ENCODE assay signal across 13 mouse cellular contexts in genomic region chr1:176024501-176024900, GRCm38 (mm10). TPM values are rescaled to one million over a fixed set of nuclear protein-coding genes. Genes with fewer than 3 reads are reported as not detected.
"Had no signal": no experiment of that assay in that cellular context is flagged by ENCODE, and none has a peak within 500 bp of the region (broad histone marks: within the 10 kb centered on the region; RNA-seq: fewer than 3 reads in every experiment).

No protein-coding gene starts in this region.

- H3K4me1 ChIP-seq: limb, embryonic 15.5 days; liver, embryonic 12.5 days; lung, embryonic 15.5 days; stomach, embryonic 15.5 days had no signal

- H3K4me2 ChIP-seq: limb, embryonic 15.5 days; liver, embryonic 12.5 days; lung, embryonic 15.5 days; neural tube, embryonic 13.5 days; stomach, embryonic 15.5 days had no signal

- H3K4me3 ChIP-seq: limb, embryonic 15.5 days; liver, embryonic 12.5 days; lung, embryonic 15.5 days; neural tube, embryonic 13.5 days; stomach, embryonic 15.5 days had no signal

- ATAC-seq: liver, embryonic 12.5 days had no signal

- DNase-seq: kidney, adult 8-10 months; kidney, postnatal 36 days; midbrain, embryonic 14.5 days; retina, postnatal 1 day; thymus, adult 2 months; thymus, postnatal 25 days had no signal

- H3K27ac ChIP-seq: limb, embryonic 15.5 days; liver, embryonic 12.5 days; lung, embryonic 15.5 days; neural tube, embryonic 13.5 days; stomach, embryonic 15.5 days had no signal

- H3K9ac ChIP-seq: limb, embryonic 15.5 days; liver, embryonic 12.5 days; lung, embryonic 15.5 days; neural tube, embryonic 13.5 days; stomach, embryonic 15.5 days had no signal

- H3K9me3 ChIP-seq: limb, embryonic 15.5 days; liver, embryonic 12.5 days; lung, embryonic 15.5 days; neural tube, embryonic 13.5 days; stomach, embryonic 15.5 days had no signal

- H3K27me3 ChIP-seq: limb, embryonic 15.5 days; liver, embryonic 12.5 days; lung, embryonic 15.5 days; neural tube, embryonic 13.5 days; stomach, embryonic 15.5 days had no signal

- H3K36me3 ChIP-seq: limb, embryonic 15.5 days; liver, embryonic 12.5 days; lung, embryonic 15.5 days; neural tube, embryonic 13.5 days; stomach, embryonic 15.5 days had no signal

RNA-seq across cellular contexts. Expression of gene Rbm8a2, which starts 45.6 kb away (rescaled TPM):
- polyA plus RNA-seq: spleen, adult 2 months; testis, adult 2 months; thymus, adult 2 months had no signal
